Mouse (Mus musculus): ENCODE results near the gene Rad51. TPM values are rescaled to one million over a fixed set of nuclear protein-coding genes. Genes with fewer than 3 reads are reported as not detected.

The Rad51 gene
- total RNA-seq (2014; fragmentation: Nextera tagmentation) (37.2 and 55.1 TPM in 2 replicates), total RNA-seq (2017) (27.9 and 40.0 TPM in 2 replicates), polyA plus RNA-seq (2012) (28.8 and 40.3 TPM in 2 replicates)

GRCm38 (mm10) chr2:119112438-119113112 is at the start of gene Rad51:
Rad51 (plus strand) TSS chr2:119112793.
- TF ChIP-seq GATA1 (IDR thresholded peaks at IDR 0.05; ENCODE audit: borderline replicate concordance, low read length) (no peak), CTCF (IDR thresholded peaks at IDR 0.05; ENCODE audit: low read depth, low read length) (no peak), TAL1 (conservative IDR thresholded peaks at IDR 0.05; ENCODE audit: low read depth, low read length) (no peak)
- H3K4me3 ChIP-seq (ENCODE audit: low read depth, low read length), result peak within 1 kb of the TSS; percentile 87
- H3K27me3 ChIP-seq (ENCODE audit: insufficient read depth, low read length), result no peaks in the 10 kb centered on the region
- ATAC-seq (ENCODE audit: extremely low read depth, insufficient number of reproducible peaks, low FRiP score, poor library complexity, severe bottlenecking) (peak; percentile 89), DNase-seq (ENCODE audit: low spot score) (peak; percentile 57)
- peaks cover 24% of the 10 kb centered on the region for H3K4me1 ChIP-seq (ENCODE audit: insufficient read depth, low read depth, low read length)
- peaks cover 51% of the 10 kb centered on the region for H3K36me3 ChIP-seq (replicated peaks)
- no peaks in the 10 kb centered on the region for H3K9me3 ChIP-seq (replicated peaks)

GRCm38 (mm10) chr2:119072397-119072796 is 40.2 kb upstream of the Rad51 start:
- no peak for ATAC-seq (ENCODE audit: extremely low read depth, insufficient number of reproducible peaks, low FRiP score, poor library complexity, severe bottlenecking)
- no peaks in the 10 kb centered on the region for H3K27me3 ChIP-seq (ENCODE audit: insufficient read depth, low read length)
- DNase-seq (ENCODE audit: low spot score), result no peak
- H3K4me1 ChIP-seq (ENCODE audit: insufficient read depth, low read depth, low read length), result no peaks in the 10 kb centered on the region
- TF ChIP-seq GATA1 (IDR thresholded peaks at IDR 0.05; ENCODE audit: borderline replicate concordance, low read length) (no peak), GATA2 (IDR thresholded peaks at IDR 0.05; ENCODE audit: borderline replicate concordance, low read depth, low read length) (no peak), POLR2AphosphoS5 (IDR thresholded peaks at IDR 0.05; ENCODE audit: insufficient replicate concordance, low read depth, low read length) (no peak), CTCF (IDR thresholded peaks at IDR 0.05; ENCODE audit: low read depth, low read length) (no peak), TAL1 (conservative IDR thresholded peaks at IDR 0.05; ENCODE audit: low read depth, low read length) (no peak)
- H3K36me3 ChIP-seq (replicated peaks), result peaks cover 89% of the 10 kb centered on the region
- H3K9me3 ChIP-seq (replicated peaks), result no peaks in the 10 kb centered on the region
- no peak overlapping the region for H3K4me3 ChIP-seq (ENCODE audit: low read depth, low read length)

- Histone ChIP-seq H3K4me1 (ENCODE audit: insufficient read depth, low read depth, low read length) (no peaks in the 10 kb centered on the region), H3K4me3 (ENCODE audit: low read depth, low read length) (no peak overlapping the region), H3K36me3 (replicated peaks) (peaks cover 81% of the 10 kb centered on the region), H3K27me3 (ENCODE audit: insufficient read depth, low read length) (no peaks in the 10 kb centered on the region), H3K9me3 (replicated peaks) (no peaks in the 10 kb centered on the region)
- DNase-seq (ENCODE audit: low spot score) (no peak), ATAC-seq (ENCODE audit: extremely low read depth, insufficient number of reproducible peaks, low FRiP score, poor library complexity, severe bottlenecking) (no peak)
- TF ChIP-seq CTCF (IDR thresholded peaks at IDR 0.05; ENCODE audit: low read depth, low read length) (no peak), GATA1 (IDR thresholded peaks at IDR 0.05; ENCODE audit: borderline replicate concordance, low read length) (no peak), TAL1 (conservative IDR thresholded peaks at IDR 0.05; ENCODE audit: low read depth, low read length) (no peak), POLR2AphosphoS5 (IDR thresholded peaks at IDR 0.05; ENCODE audit: insufficient replicate concordance, low read depth, low read length) (no peak), GATA2 (IDR thresholded peaks at IDR 0.05; ENCODE audit: borderline replicate concordance, low read depth, low read length) (no peak)
Measured at GRCm38 (mm10) chr2:119086156-119086555, 26.4 kb upstream of the Rad51 start.

- Histone ChIP-seq H3K9me3 (replicated peaks) (no peaks in the 10 kb centered on the region), H3K36me3 (replicated peaks) (peaks cover 70% of the 10 kb centered on the region), H3K27me3 (ENCODE audit: insufficient read depth, low read length) (no peaks in the 10 kb centered on the region), H3K4me1 (ENCODE audit: insufficient read depth, low read depth, low read length) (no peaks in the 10 kb centered on the region), H3K4me3 (ENCODE audit: low read depth, low read length) (no peak overlapping the region)
- ATAC-seq (ENCODE audit: extremely low read depth, insufficient number of reproducible peaks, low FRiP score, poor library complexity, severe bottlenecking) (no peak), DNase-seq (ENCODE audit: low spot score) (no peak)
- no peak for TF ChIP-seq POLR2AphosphoS5 (IDR thresholded peaks at IDR 0.05; ENCODE audit: insufficient replicate concordance, low read depth, low read length)
- TF ChIP-seq GATA1 (IDR thresholded peaks at IDR 0.05; ENCODE audit: borderline replicate concordance, low read length), result no peak
- no peak for TF ChIP-seq TAL1 (conservative IDR thresholded peaks at IDR 0.05; ENCODE audit: low read depth, low read length)
- no peak for TF ChIP-seq GATA2 (IDR thresholded peaks at IDR 0.05; ENCODE audit: borderline replicate concordance, low read depth, low read length)
- TF ChIP-seq CTCF (IDR thresholded peaks at IDR 0.05; ENCODE audit: low read depth, low read length), result no peak
Measured at GRCm38 (mm10) chr2:119101552-119101951, 11.0 kb upstream of the Rad51 start.

- ATAC-seq (ENCODE audit: extremely low read depth, insufficient number of reproducible peaks, low FRiP score, poor library complexity, severe bottlenecking) (no peak), DNase-seq (ENCODE audit: low spot score) (no peak)
- Histone ChIP-seq H3K36me3 (replicated peaks) (peaks cover 70% of the 10 kb centered on the region), H3K4me1 (ENCODE audit: insufficient read depth, low read depth, low read length) (peaks cover 2% of the 10 kb centered on the region), H3K27me3 (ENCODE audit: insufficient read depth, low read length) (no peaks in the 10 kb centered on the region), H3K9me3 (replicated peaks) (no peaks in the 10 kb centered on the region), H3K4me3 (ENCODE audit: low read depth, low read length) (no peak overlapping the region)
- TF ChIP-seq POLR2AphosphoS5 (IDR thresholded peaks at IDR 0.05; ENCODE audit: insufficient replicate concordance, low read depth, low read length) (no peak), GATA2 (IDR thresholded peaks at IDR 0.05; ENCODE audit: borderline replicate concordance, low read depth, low read length) (no peak), TAL1 (conservative IDR thresholded peaks at IDR 0.05; ENCODE audit: low read depth, low read length) (no peak), GATA1 (IDR thresholded peaks at IDR 0.05; ENCODE audit: borderline replicate concordance, low read length) (no peak), CTCF (IDR thresholded peaks at IDR 0.05; ENCODE audit: low read depth, low read length) (no peak)
Measured at GRCm38 (mm10) chr2:119106583-119106982, 6.0 kb upstream of the Rad51 start.

- H3K27me3 ChIP-seq (ENCODE audit: insufficient read depth, low read length), result no peaks in the 10 kb centered on the region
- no peak overlapping the region for H3K4me3 ChIP-seq (ENCODE audit: low read depth, low read length)
- H3K36me3 ChIP-seq (replicated peaks), result peaks cover 51% of the 10 kb centered on the region
- peaks cover 5% of the 10 kb centered on the region for H3K4me1 ChIP-seq (ENCODE audit: insufficient read depth, low read depth, low read length)
- H3K9me3 ChIP-seq (replicated peaks), result no peaks in the 10 kb centered on the region
- DNase-seq (ENCODE audit: low spot score) (no peak), ATAC-seq (ENCODE audit: extremely low read depth, insufficient number of reproducible peaks, low FRiP score, poor library complexity, severe bottlenecking) (no peak)
- TF ChIP-seq GATA2 (IDR thresholded peaks at IDR 0.05; ENCODE audit: borderline replicate concordance, low read depth, low read length) (no peak), TAL1 (conservative IDR thresholded peaks at IDR 0.05; ENCODE audit: low read depth, low read length) (no peak), CTCF (IDR thresholded peaks at IDR 0.05; ENCODE audit: low read depth, low read length) (no peak), POLR2AphosphoS5 (IDR thresholded peaks at IDR 0.05; ENCODE audit: insufficient replicate concordance, low read depth, low read length) (no peak), GATA1 (IDR thresholded peaks at IDR 0.05; ENCODE audit: borderline replicate concordance, low read length) (no peak)
Measured at GRCm38 (mm10) chr2:119108554-119108953, 4.0 kb upstream of the Rad51 start.
